Comparison of ENCODE assay signal across 9 mouse cellular contexts in the genomic region with DNA sequence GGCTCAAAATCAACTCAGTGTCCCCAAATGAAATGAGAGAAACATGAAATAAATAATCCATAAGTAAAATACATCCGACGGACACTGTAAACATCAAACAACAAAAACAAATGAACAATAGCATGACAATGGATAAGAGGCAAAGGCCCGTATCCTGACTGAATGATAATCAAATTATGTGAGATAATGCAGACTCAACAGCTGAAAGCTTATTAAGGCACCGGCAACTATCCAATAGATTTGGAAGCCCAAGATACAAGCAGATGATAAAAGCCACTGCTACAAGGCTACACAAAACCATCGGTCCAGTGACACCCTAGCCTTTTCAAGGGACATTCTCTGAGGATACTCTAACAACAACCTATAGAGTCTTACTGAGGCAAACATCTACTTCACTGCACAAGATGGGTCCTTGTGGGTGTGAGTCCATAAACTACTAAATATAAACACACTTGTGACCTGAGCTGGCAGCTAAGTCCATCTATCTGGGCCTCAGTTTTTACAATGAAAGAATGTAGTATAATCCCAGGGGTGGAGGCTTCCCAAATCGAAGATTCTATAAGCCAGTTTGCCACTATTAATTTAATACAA. TPM values are rescaled to one million over a fixed set of nuclear protein-coding genes. Genes with fewer than 3 reads are reported as not detected.
DNase-seq lines count a peak whose midpoint lies in the region; ATAC-seq and TF ChIP-seq lines count a peak whose summit lies in the region.
"Had no signal": no experiment of that assay in that cellular context is flagged by ENCODE, and none has a peak within 500 bp of the region (broad histone marks: within the 10 kb centered on the region; RNA-seq: fewer than 3 reads in every experiment).

No protein-coding gene starts in this region.

- peak overlapping the region; percentile 99 for H3K4me3 ChIP-seq in megakaryocyte, embryonic 14.5 days (replicated peaks)
- H3K4me3 ChIP-seq in forebrain, embryonic 11.5 days (ENCODE audit: low read depth, low read length), result peak overlapping the region; percentile 72
- H3K4me3 ChIP-seq in limb, embryonic 14.5 days (replicated peaks; ENCODE audit: low read length), result peak overlapping the region; percentile 97
- peak overlapping the region; percentile 93 for H3K4me3 ChIP-seq in stomach, embryonic 14.5 days (ENCODE audit: low read depth, low read length)

- no peak overlapping the region for H3K27ac ChIP-seq in forebrain, embryonic 11.5 days (ENCODE audit: low read depth, low read length)
- no peak overlapping the region for H3K27ac ChIP-seq in limb, embryonic 14.5 days (replicated peaks; ENCODE audit: low read depth, low read length)
- no peak overlapping the region for H3K27ac ChIP-seq in stomach, embryonic 14.5 days (ENCODE audit: low read length)

- WGBS in forebrain, embryonic 11.5 days, result 74% methylated on average over 6 of the region's 6 CpGs
- WGBS in limb, embryonic 14.5 days, result 77% methylated on average over 6 of the region's 6 CpGs
- WGBS in stomach, embryonic 14.5 days, result 61% methylated on average over 6 of the region's 6 CpGs

- H3K27me3 ChIP-seq in megakaryocyte, embryonic 14.5 days (replicated peaks), result peaks cover 19% of the 10 kb centered on the region
- H3K27me3 ChIP-seq in forebrain, embryonic 11.5 days (ENCODE audit: control insufficient read depth, insufficient read depth, low read length), result no peaks in the 10 kb centered on the region
- no peaks in the 10 kb centered on the region for H3K27me3 ChIP-seq in limb, embryonic 14.5 days (ENCODE audit: control insufficient read depth, insufficient read depth, low read length)
- H3K27me3 ChIP-seq in stomach, embryonic 14.5 days (ENCODE audit: control insufficient read depth, insufficient read depth, low read length), result no peaks in the 10 kb centered on the region

- TF ChIP-seq POLR2A in limb, embryonic 14.5 days (IDR thresholded peaks at IDR 0.05; ENCODE audit: borderline replicate concordance, extremely low read depth, insufficient read depth, insufficient read length), result no peak

- no peak for ATAC-seq in megakaryocyte, adult 5-6 weeks (ENCODE audit: poor library complexity, severe bottlenecking)
- no peak for ATAC-seq in forebrain, embryonic 11.5 days (replicated peaks; ENCODE audit: low FRiP score)
- ATAC-seq in limb, embryonic 14.5 days (ENCODE audit: low FRiP score, low read depth), result no peak
- no peak for ATAC-seq in stomach, embryonic 14.5 days (ENCODE audit: insufficient number of reproducible peaks, insufficient read depth, low FRiP score, low read depth)
- ATAC-seq in megakaryocyte progenitor cell, adult 5-6 weeks (replicated peaks; ENCODE audit: poor library complexity), result no peak

- H3K9me3 ChIP-seq in megakaryocyte, embryonic 14.5 days, result no peaks in the 10 kb centered on the region
- H3K9me3 ChIP-seq in forebrain, embryonic 11.5 days (ENCODE audit: control insufficient read depth, low read length), result no peaks in the 10 kb centered on the region
- no peaks in the 10 kb centered on the region for H3K9me3 ChIP-seq in limb, embryonic 14.5 days (ENCODE audit: control insufficient read depth, low read length)
- no peaks in the 10 kb centered on the region for H3K9me3 ChIP-seq in stomach, embryonic 14.5 days (ENCODE audit: control insufficient read depth, low read depth, low read length)

- H3K9ac ChIP-seq in forebrain, embryonic 11.5 days (ENCODE audit: low read length), result no peak overlapping the region; the same call in 1 of the 2 replicates
- peak overlapping the region; percentile 96; the same call in 1 of the 2 replicates for H3K9ac ChIP-seq in limb, embryonic 14.5 days (ENCODE audit: low read depth, low read length, severe bottlenecking)
- H3K9ac ChIP-seq in stomach, embryonic 14.5 days (replicated peaks; ENCODE audit: low read depth, low read length), result peak overlapping the region; percentile 96

- DNase-seq in forebrain, embryonic 11.5 days (ENCODE audit: low spot score), result peak; percentile 15
- DNase-seq in limb, embryonic 14.5 days (ENCODE audit: low spot score), result no peak
- no peak for DNase-seq in urinary bladder, postnatal 14 days (ENCODE audit: low spot score)
- DNase-seq in cerebellum, postnatal 4 days (ENCODE audit: low spot score in 2 of 2), result no peak
- DNase-seq: kidney, postnatal 36 days had no signal

- H3K4me1 ChIP-seq in megakaryocyte, embryonic 14.5 days, result peaks cover 78% of the 10 kb centered on the region
- H3K4me1 ChIP-seq in forebrain, embryonic 11.5 days (replicated peaks; ENCODE audit: control insufficient read depth, insufficient read depth, low read length), result no peaks in the 10 kb centered on the region; the same call in 1 of the 2 replicates
- 0 out of 2 replicates have a peak, but pooled peaks cover 10% of the 10 kb centered on the region for H3K4me1 ChIP-seq in limb, embryonic 14.5 days (ENCODE audit: control insufficient read depth, insufficient read depth, low read length)
- H3K4me1 ChIP-seq in stomach, embryonic 14.5 days (ENCODE audit: control insufficient read depth, insufficient read depth, low read length), result peaks cover 10% of the 10 kb centered on the region

- H3K36me3 ChIP-seq in megakaryocyte, embryonic 14.5 days (replicated peaks; ENCODE audit: low read length), result peaks cover 14% of the 10 kb centered on the region
- H3K36me3 ChIP-seq in forebrain, embryonic 11.5 days (ENCODE audit: control insufficient read depth, insufficient read depth, low read length), result no peaks in the 10 kb centered on the region
- no peaks in the 10 kb centered on the region for H3K36me3 ChIP-seq in limb, embryonic 14.5 days (ENCODE audit: control insufficient read depth, insufficient read depth, low read length)
- H3K36me3 ChIP-seq in stomach, embryonic 14.5 days (ENCODE audit: control insufficient read depth, insufficient read depth, low read length), result no peaks in the 10 kb centered on the region

- peak overlapping the region; percentile 88 for H3K4me2 ChIP-seq in forebrain, embryonic 11.5 days (ENCODE audit: low read depth, low read length, severe bottlenecking)
- H3K4me2 ChIP-seq in limb, embryonic 14.5 days (replicated peaks; ENCODE audit: low read depth, low read length, severe bottlenecking), result peak overlapping the region; percentile 75
- peak overlapping the region; percentile 79 for H3K4me2 ChIP-seq in stomach, embryonic 14.5 days (replicated peaks; ENCODE audit: low read depth, low read length)

RNA-seq across cellular contexts. Expression of a gene that starts 1.6 kb away (rescaled TPM):
- polyA plus RNA-seq in megakaryocyte, embryonic 14.5 days (2012; ENCODE audit: insufficient read depth, low replicate concordance), result 5.7 and 12.8 TPM in 2 replicates
- 40.9 and 47.6 TPM in 2 replicates for total RNA-seq in megakaryocyte, adult 5-6 weeks (2015)
- total RNA-seq in megakaryocyte, adult 5-6 weeks (2017), result 50.6 and 53.2 TPM in 2 replicates
- polyA plus RNA-seq in forebrain, embryonic 11.5 days (2014; fragmentation: Nextera tagmentation; extraction: Ambion mirVana), result 18.7 and 19.1 TPM in 2 replicates
- polyA plus RNA-seq in limb, embryonic 14.5 days (2012; rRNA removed), result 24.4 and 27.0 TPM in 2 replicates
- 21.9 and 22.1 TPM in 2 replicates for polyA plus RNA-seq in limb, embryonic 14.5 days (2014; fragmentation: Nextera tagmentation; extraction: Ambion mirVana)
- 24.6 and 26.8 TPM in 2 replicates for polyA plus RNA-seq in stomach, embryonic 14.5 days (2014; fragmentation: Nextera tagmentation; extraction: Ambion mirVana)
- total RNA-seq in megakaryocyte progenitor cell, adult 5-6 weeks (2015), result 31.1 and 32.2 TPM in 2 replicates
- total RNA-seq in megakaryocyte progenitor cell, adult 5-6 weeks (2017), result 29.4 and 37.2 TPM in 2 replicates

RNA-seq across cellular contexts. Expression of a gene that starts 10.3 kb away (rescaled TPM):
- polyA plus RNA-seq in megakaryocyte, embryonic 14.5 days (2012; ENCODE audit: insufficient read depth, low replicate concordance), result 2.3 and 3.9 TPM in 2 replicates
- total RNA-seq in megakaryocyte, adult 5-6 weeks (2015), result 20.0 and 22.5 TPM in 2 replicates
- total RNA-seq in megakaryocyte, adult 5-6 weeks (2017), result 22.5 and 23.7 TPM in 2 replicates
- 1.3 and 1.5 TPM in 2 replicates for polyA plus RNA-seq in forebrain, embryonic 11.5 days (2014; fragmentation: Nextera tagmentation; extraction: Ambion mirVana)
- 8.0 and 11.3 TPM in 2 replicates for polyA plus RNA-seq in limb, embryonic 14.5 days (2012; rRNA removed)
- 5.3 and 7.8 TPM in 2 replicates for polyA plus RNA-seq in limb, embryonic 14.5 days (2014; fragmentation: Nextera tagmentation; extraction: Ambion mirVana)
- 7.3 and 8.3 TPM in 2 replicates for polyA plus RNA-seq in stomach, embryonic 14.5 days (2014; fragmentation: Nextera tagmentation; extraction: Ambion mirVana)
- total RNA-seq in megakaryocyte progenitor cell, adult 5-6 weeks (2015), result 25.3 and 31.0 TPM in 2 replicates
- total RNA-seq in megakaryocyte progenitor cell, adult 5-6 weeks (2017), result 31.5 and 32.4 TPM in 2 replicates
